Mouse (Mus musculus): Measurements from ENCODE around the gene Gna13.

GRCm38 (mm10) chr11:109326270-109326669 lies 36.4 kb upstream of the Gna13 start:
- no peak for TF ChIP-seq CTCF (IDR thresholded peaks at IDR 0.05 in 2 of 3, conservative IDR thresholded peaks at IDR 0.05 in 1 of 3; ENCODE audit: control insufficient read depth in 1 of 3, insufficient read depth in 1 of 3, low read depth in 2 of 3, low read length in 3 of 3, poor library complexity in 1 of 3, severe bottlenecking in 1 of 3)
- no peak for TF ChIP-seq POLR2AphosphoS2 (IDR thresholded peaks at IDR 0.05; ENCODE audit: low read length)
- no peak for TF ChIP-seq SIN3A (IDR thresholded peaks at IDR 0.05; ENCODE audit: low read length)
- TF ChIP-seq JUND (IDR thresholded peaks at IDR 0.05; ENCODE audit: low read depth, low read length): no peak
- no peak for TF ChIP-seq POLR2A (IDR thresholded peaks at IDR 0.05; ENCODE audit: control insufficient read depth in 1 of 2, insufficient read depth in 1 of 2, low read depth in 1 of 2, low read length in 2 of 2, poor library complexity in 1 of 2)
- no peak for TF ChIP-seq NRF1 (IDR thresholded peaks at IDR 0.05; ENCODE audit: insufficient read depth, low read depth, low read length, poor library complexity, severe bottlenecking)
- no peak for TF ChIP-seq MAX (IDR thresholded peaks at IDR 0.05; ENCODE audit: low read length)

All from MEL (cell line).